Mouse (Mus musculus) cerebellum, adult 18-20 months (tissue): ENCODE measurements at regions not wholly inside any gene's neighbourhood (a gene's known extent, or its start where the extent isn't known, plus 50 kb on each side); places are given as distances from the start of the nearest gene placed in this dataset.

Source experiments
- DNase-seq, 2 experiments: peaks; one replicate each; pipeline ENCODE4 v3.0.0; 2021

DNA sequence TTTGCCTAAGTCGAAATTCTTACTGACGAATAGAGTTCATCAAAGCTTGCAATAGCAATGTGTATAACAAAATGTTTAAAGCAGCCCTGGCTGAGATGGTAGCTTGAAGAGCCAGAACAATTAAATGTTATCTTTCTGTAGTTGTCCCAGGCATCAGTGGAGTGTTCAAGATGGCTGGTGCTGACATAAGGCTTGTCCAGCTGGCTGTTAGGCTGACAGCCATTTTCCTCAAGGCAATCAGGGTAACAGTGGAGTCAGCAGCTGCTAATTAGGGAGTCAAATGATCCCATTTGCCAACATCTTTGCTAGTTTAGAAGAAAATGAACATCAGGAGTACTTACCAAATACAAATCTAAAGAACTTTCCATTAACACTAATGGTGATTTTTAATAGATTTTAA is 936.3 kb downstream of the Nsun3 start:
- peak in 1 of 2 experiments; percentile 5 for DNase-seq
